Mouse (Mus musculus) gastrocnemius, postnatal 4 days (tissue): ENCODE measurements around the gene Wdr60. TPM values are rescaled to one million over a fixed set of nuclear protein-coding genes. Genes with fewer than 3 reads are reported as not detected.
"Not testable (repeated sequence)": the region's sequence is repeated elsewhere in the genome, so short reads cannot be mapped to it uniquely, and the experiment has no call there.

Experiments used
- DNase-seq, 2 experiments: peaks; one replicate each; pipeline ENCODE4 v3.0.0; 2021 to 2022; ENCODE audit warnings: low spot score in 2 of 2, mixed read lengths in 2 of 2
- long read RNA-seq, 2 experiments: library from polyadenylated mRNA; stranded (forward); transcript quantifications; one replicate each; pipeline ENCODE4 v2.0.0; 2021
- total RNA-seq, 2 experiments: library from RNA; stranded (reverse); gene quantifications; 2 replicates each; pipeline ENCODE4 v1.2.3; 2021

The Wdr60 gene
- 10 to 100 TPM in 1 of 2 experiments, 1 to 10 TPM in 1; 9.2 to 10.2 TPM for total RNA-seq
- long read RNA-seq, experiment 1, partial matches to known transcripts: 0 of 6 reads
- long read RNA-seq, experiment 1, other reads (novel, unspliced or antisense): 3 of 6 reads
- long read RNA-seq, experiment 2, transcript Wdr60-201 (22 exons, 3,721 nt): major isoform, 5 of 13 reads
- long read RNA-seq, experiment 2, partial matches to known transcripts: 3 of 13 reads
- long read RNA-seq, experiment 2, other reads (novel, unspliced or antisense): 5 of 13 reads

- DNase-seq: peak; percentile 81 to 90
Measured at GRCm38 (mm10) chr12:116262555-116263341, at the start of gene Wdr60. Gene Wdr60, minus strand, starts transcription at chr12:116263022.

DNA sequence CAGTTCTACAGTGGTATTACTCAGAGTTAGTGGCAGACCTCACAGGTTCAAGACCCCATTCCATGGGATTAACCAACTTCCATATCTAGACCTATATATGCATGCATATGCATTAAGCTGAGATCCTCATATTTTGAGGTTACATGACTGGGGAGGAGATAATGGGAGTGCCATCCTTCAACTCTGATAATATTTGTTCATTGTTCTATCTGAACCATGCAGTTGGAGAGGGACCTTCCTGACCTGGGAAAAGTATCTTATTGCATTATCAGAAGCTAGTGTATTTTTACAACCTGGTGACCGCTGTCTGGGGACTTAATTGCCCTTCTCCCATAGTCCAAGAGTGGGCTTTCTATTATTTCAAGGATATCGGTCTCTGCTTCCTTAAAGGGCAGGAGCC, 45.8 kb upstream of the Wdr60 start:
- no peak for DNase-seq

DNA sequence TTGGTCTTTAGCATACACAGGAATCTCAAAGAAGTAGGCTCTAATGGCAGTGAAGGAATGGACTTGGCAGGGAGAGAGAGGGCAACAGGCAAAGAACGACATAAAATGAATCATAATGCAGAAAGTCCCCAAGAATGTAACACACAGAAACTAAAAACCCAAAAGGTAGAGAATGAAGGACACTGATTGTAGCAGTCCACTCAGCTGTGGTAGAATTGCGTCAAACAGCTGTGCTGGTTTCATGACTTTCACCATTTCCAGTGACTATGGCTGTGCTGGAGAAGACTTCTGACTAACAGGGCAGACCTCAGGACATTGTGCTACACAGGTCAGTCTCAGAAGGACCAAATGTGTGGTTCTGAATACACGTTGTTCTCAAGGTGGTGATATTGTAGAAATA, 45.0 kb upstream of the Wdr60 start:
- no peak for DNase-seq

- DNase-seq: no peak
Measured at GRCm38 (mm10) chr12:116306042-116306441, 43.2 kb upstream of the Wdr60 start.

DNA sequence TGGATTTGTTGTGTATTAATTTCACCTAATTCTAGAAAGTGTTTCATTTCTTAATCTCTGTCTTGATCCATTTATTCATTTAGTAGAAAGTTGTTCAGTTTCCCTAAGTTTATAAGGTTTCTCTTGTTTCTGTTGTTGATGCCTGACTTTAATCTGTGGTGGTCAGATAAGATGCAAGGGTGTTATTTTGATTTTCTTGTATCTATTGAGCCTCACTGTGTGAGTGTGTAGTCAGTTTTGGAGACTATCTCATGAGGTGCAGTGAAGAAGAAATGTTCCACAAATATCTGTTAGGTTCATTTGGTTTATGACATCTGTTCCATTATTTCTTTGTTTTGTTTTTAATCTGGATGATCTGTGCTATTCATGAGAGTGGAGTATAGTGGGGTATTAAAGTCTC, 39.4 kb upstream of the Wdr60 start:
- no peak for DNase-seq

GRCm38 (mm10) chr12:116299906-116300305, 37.1 kb upstream of the Wdr60 start:
- no peak for DNase-seq

- DNase-seq: no peak
Measured at GRCm38 (mm10) chr12:116293599-116294292, 30.9 kb upstream of the Wdr60 start.

- no peak for DNase-seq
Measured at GRCm38 (mm10) chr12:116293185-116293584, 30.4 kb upstream of the Wdr60 start.

DNA sequence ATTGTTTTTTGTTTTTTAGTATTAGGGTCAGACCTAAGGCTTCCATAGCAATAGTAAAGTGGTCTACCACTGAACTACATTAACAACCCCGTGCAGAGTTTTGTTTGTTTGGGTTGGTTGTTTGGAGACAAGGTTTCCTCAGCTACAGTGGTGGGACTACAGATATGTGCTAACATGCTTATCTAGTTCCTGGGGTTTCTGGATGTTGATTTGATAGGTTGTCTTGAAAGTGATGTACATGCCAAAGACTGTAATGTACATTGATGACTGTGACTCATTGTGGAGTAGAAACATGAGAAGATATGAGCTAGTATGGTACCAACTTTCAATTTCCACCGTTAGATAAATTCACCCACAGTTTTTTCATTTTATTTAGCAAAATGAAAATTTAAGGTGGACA, 20.7 kb upstream of the Wdr60 start:
- DNase-seq: no peak

DNA sequence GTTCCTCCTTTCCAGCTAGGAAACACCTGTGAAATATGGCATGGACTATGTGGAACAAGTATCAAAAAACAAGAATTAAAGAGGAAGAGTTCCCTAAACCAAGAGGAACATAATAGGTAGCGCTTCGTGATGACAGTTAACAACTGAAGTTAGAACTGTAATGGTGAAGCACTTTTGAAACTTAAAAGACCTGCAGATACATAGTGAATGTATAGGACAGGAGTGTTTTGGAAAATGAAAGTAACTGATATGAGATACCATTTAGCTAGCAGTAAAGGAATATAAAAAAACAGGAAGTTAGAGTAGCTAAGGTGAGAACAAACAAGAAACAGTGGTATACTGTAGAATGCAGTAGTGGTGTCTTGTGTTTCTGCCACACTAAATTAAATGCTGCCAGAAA, 20.0 kb upstream of the Wdr60 start:
- DNase-seq: no peak

- peak in 1 of 2 experiments; percentile 20 for DNase-seq
Measured at GRCm38 (mm10) chr12:116281427-116282281, 18.8 kb upstream of the Wdr60 start.

GRCm38 (mm10) chr12:116280653-116281364, 18.0 kb upstream of the Wdr60 start, which contains the start of gene Esyt2:
Gene Esyt2, plus strand, starts transcription at chr12:116281196.
- peak; percentile 99 to 100 for DNase-seq

- no peak for DNase-seq
Measured at GRCm38 (mm10) chr12:116280149-116280652, 17.4 kb upstream of the Wdr60 start.

DNA sequence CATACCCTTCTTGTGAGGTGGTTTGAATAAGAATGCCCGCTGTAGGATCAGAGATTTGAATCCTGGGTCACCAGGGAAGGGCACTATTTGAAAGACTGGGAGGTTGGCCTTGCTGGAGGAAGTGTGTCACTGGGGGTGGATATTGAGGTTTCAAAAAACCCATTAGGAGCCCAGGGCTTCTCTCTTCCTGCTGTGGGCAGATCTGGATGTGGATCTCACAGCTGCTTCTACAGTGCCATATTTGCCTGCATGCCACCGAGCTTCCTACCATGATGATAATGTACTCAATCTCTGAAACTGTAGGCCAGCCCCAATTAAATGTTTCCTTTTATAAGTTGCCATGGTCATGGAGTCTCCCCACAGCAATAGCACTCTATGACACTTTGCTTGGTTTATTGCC, 16.4 kb upstream of the Wdr60 start:
- DNase-seq: no peak

- DNase-seq: no peak
Measured at GRCm38 (mm10) chr12:116278541-116278940, 15.7 kb upstream of the Wdr60 start.

DNA sequence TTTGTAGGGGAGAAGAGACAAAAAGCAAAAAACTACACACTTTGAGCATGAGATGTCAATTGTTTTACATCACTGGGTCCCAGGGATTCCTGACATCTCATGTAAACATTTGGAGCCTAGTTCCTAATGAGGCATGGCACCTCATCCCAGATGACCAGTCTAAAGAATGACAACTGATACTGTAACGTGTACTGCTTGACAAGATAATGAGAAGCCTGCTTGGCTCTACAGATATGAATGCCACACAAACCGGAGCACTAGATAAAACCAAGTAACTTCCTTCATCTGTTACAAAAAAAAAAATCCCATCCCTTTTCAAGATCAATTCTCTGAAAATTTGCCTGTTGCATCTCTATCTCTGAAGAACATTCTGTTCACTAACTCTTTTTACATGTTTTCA, 14.1 kb upstream of the Wdr60 start:
- DNase-seq: no peak

DNA sequence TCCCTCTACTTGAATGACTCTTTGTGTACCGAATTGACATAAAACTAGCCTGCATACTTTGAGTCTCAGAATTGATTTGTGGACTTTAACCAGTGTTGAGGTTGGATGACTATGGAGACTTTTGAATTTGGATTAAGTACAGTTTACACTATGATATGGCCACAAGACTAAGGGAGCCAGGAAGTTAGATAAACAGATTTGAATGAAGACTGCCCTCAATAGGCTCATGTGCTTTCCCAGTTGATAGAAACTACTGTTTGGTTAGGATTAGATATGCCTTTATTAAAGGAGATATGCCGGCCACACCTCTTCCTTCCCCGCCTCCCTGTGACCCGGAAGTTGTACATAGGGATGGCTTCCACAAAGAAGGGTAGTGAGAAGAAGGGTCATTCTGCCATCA, 12.8 kb upstream of the Wdr60 start:
- DNase-seq: no peak

- DNase-seq: not testable (repeated sequence)
Measured at GRCm38 (mm10) chr12:116275086-116275485, 12.3 kb upstream of the Wdr60 start, which contains the start of gene Gm11027. Gene Gm11027, plus strand, starts transcription at chr12:116275386.

DNA sequence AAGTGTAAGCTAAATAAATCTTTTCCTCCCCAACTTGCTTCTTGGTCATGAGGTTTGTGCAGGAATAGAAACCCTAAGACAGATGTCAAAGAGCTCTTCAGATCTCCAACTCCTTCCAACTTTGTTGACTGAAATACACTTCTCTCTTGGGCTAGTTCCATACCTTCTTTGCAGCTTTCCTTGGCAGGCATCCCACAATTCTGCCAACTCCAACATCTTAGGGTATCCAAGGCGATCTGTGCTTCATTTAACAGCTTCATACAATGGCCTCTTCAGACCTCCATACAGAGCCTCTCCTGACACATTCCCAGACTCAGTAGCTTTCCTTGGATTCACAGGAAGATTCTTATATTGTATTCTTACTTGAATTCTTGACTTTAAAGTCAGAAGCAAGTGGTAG, 10.9 kb upstream of the Wdr60 start:
- DNase-seq: no peak

DNA sequence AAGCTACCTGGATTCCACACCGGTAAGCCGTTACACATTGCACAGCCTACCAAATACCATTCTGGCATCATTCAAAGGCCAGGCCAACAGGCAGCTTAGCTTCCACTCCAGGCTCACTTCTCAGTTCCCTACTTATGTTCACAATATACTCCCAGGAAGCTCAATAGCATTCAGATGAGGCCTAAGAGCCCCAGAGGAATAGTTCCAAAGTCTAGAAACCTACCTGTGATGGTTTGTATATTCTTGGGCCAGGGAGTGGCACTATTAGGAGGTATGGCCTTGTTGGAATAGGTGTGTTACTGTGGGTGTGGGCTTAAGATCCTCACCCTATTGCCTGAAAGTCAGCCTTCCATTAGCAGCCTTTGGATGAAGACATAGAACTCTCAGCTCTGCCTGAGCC, 8.2 kb upstream of the Wdr60 start:
- no peak for DNase-seq
